Mouse (Mus musculus) lung, adult 2 months (tissue): Measurements from ENCODE around the gene Rasa2.

Experiments
- CTCF ChIP-seq: fragments of 200-500 bp; IDR thresholded peaks from 2 replicates; pipeline ENCODE4 v1.5.1; 2011; ENCODE audit warnings: mild to moderate bottlenecking, low read length, control low read depth; ENCODE audit not compliant: insufficient read depth
- POLR2A ChIP-seq: fragments of 200-500 bp; IDR thresholded peaks from 2 replicates; pipeline ENCODE4 v1.6.1; 2011; ENCODE audit warnings: low read depth, mild to moderate bottlenecking, control low read depth, low read length, borderline replicate concordance; ENCODE audit errors: extremely low read depth

DNA sequence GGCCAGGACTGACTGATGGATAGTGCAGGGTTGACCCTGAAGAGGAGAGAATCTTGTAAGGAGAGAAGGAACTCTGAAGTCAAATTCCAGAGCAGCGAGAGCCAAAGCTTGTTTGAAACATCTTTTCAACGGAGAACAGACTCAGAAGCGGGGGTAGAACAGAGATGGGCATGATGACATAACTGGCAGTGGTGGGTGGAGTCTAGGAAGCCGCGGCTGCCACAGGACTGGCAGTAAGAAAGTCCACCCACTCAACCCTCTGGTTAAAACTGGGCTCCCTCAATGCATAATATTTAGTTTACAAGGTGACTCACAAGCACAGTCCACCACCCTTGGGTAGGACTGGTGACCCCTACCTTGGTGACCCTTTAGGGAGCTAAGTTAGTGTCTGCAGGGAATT is 115.7 kb downstream of the Rasa2 start:
- TF ChIP-seq CTCF (no peak), POLR2A (no peak)
